Mouse (Mus musculus): ENCODE data around the gene Fbxw9. TPM values are rescaled to one million over a fixed set of nuclear protein-coding genes. Genes with fewer than 3 reads are reported as not detected.
A peak's percentile ranks its signal among the peaks of the same experiment; 100 is the strongest.

The Fbxw9 gene
- polyA plus RNA-seq, 1 experiment: 28.8 TPM

GRCm38 (mm10) chr8:85071041-85071440 lies 11.2 kb downstream of the Fbxw9 start:
- peaks cover 5% of the 10 kb centered on the region; the same call in 1 of the 2 replicates for H3K4me1 ChIP-seq (ENCODE audit: control insufficient read depth, insufficient read depth, low read length)
- no peak for TF ChIP-seq POLR2A (IDR thresholded peaks at IDR 0.05; ENCODE audit: low read depth, low read length)
- TF ChIP-seq CTCF (IDR thresholded peaks at IDR 0.05; ENCODE audit: borderline replicate concordance, insufficient read depth, low read length): no peak
- peak overlapping the region; percentile 96 for H3K27ac ChIP-seq (ENCODE audit: insufficient read depth, low read length)

GRCm38 (mm10) chr8:85071514-85072281 lies 11.8 kb downstream of the Fbxw9 start, which contains the start of gene Dhps:
Dhps (plus strand) TSS chr8:85071757.
- Histone ChIP-seq H3K4me1 (ENCODE audit: control insufficient read depth, insufficient read depth, low read length) (peaks cover 5% of the 10 kb centered on the region; the same call in 1 of the 2 replicates), H3K4me3 (ENCODE audit: insufficient read depth, low read length) (peak within 1 kb of the TSS; percentile 85), H3K27ac (ENCODE audit: insufficient read depth, low read length) (peak within 1 kb of the TSS; percentile 96)
- TF ChIP-seq CTCF (IDR thresholded peaks at IDR 0.05; ENCODE audit: borderline replicate concordance, insufficient read depth, low read length) (no peak), POLR2A (IDR thresholded peaks at IDR 0.05; ENCODE audit: low read depth, low read length) (peak; percentile 67)

More at GRCm38 (mm10) chr8:85071041-85071440, 11.2 kb downstream of the Fbxw9 start:
- peak overlapping the region; percentile 85 for H3K4me3 ChIP-seq (ENCODE audit: insufficient read depth, low read length)

- TF ChIP-seq CTCF (IDR thresholded peaks at IDR 0.05; ENCODE audit: borderline replicate concordance, insufficient read depth, low read length) (no peak), POLR2A (IDR thresholded peaks at IDR 0.05; ENCODE audit: low read depth, low read length) (no peak)
- peak overlapping the region; percentile 85 for H3K4me3 ChIP-seq (ENCODE audit: insufficient read depth, low read length)
- H3K4me1 ChIP-seq (ENCODE audit: control insufficient read depth, insufficient read depth, low read length): peaks cover 5% of the 10 kb centered on the region; the same call in 1 of the 2 replicates
- H3K27ac ChIP-seq (ENCODE audit: insufficient read depth, low read length): peak overlapping the region; percentile 82
Measured at GRCm38 (mm10) chr8:85072364-85072929, 12.6 kb downstream of the Fbxw9 start.

GRCm38 (mm10) chr8:85073041-85073612 lies 13.3 kb downstream of the Fbxw9 start:
- Histone ChIP-seq H3K4me3 (ENCODE audit: insufficient read depth, low read length) (no peak overlapping the region), H3K27ac (ENCODE audit: insufficient read depth, low read length) (0 out of 2 replicates have a peak overlapping the region, but pooled peaks have one; percentile 14), H3K4me1 (ENCODE audit: control insufficient read depth, insufficient read depth, low read length) (peaks cover 5% of the 10 kb centered on the region; the same call in 1 of the 2 replicates)
- no peak for TF ChIP-seq CTCF (IDR thresholded peaks at IDR 0.05; ENCODE audit: borderline replicate concordance, insufficient read depth, low read length)
- TF ChIP-seq POLR2A (IDR thresholded peaks at IDR 0.05; ENCODE audit: low read depth, low read length): no peak

- Histone ChIP-seq H3K4me3 (ENCODE audit: insufficient read depth, low read length) (no peak overlapping the region), H3K4me1 (ENCODE audit: control insufficient read depth, insufficient read depth, low read length) (peaks cover 5% of the 10 kb centered on the region; the same call in 1 of the 2 replicates), H3K27ac (ENCODE audit: insufficient read depth, low read length) (no peak overlapping the region)
- no peak for TF ChIP-seq POLR2A (IDR thresholded peaks at IDR 0.05; ENCODE audit: low read depth, low read length)
- no peak for TF ChIP-seq CTCF (IDR thresholded peaks at IDR 0.05; ENCODE audit: borderline replicate concordance, insufficient read depth, low read length)
Measured at GRCm38 (mm10) chr8:85074167-85074566, 14.3 kb downstream of the Fbxw9 start.

- Histone ChIP-seq H3K27ac (ENCODE audit: insufficient read depth, low read length) (no peak overlapping the region), H3K4me3 (ENCODE audit: insufficient read depth, low read length) (no peak overlapping the region), H3K4me1 (ENCODE audit: control insufficient read depth, insufficient read depth, low read length) (peaks cover 5% of the 10 kb centered on the region; the same call in 1 of the 2 replicates)
- no peak for TF ChIP-seq CTCF (IDR thresholded peaks at IDR 0.05; ENCODE audit: borderline replicate concordance, insufficient read depth, low read length)
- no peak for TF ChIP-seq POLR2A (IDR thresholded peaks at IDR 0.05; ENCODE audit: low read depth, low read length)
Measured at GRCm38 (mm10) chr8:85074617-85075016, 14.8 kb downstream of the Fbxw9 start.

GRCm38 (mm10) chr8:85076001-85076400 lies 16.1 kb downstream of the Fbxw9 start:
- Histone ChIP-seq H3K4me1 (ENCODE audit: control insufficient read depth, insufficient read depth, low read length) (peaks cover 2% of the 10 kb centered on the region; the same call in 1 of the 2 replicates), H3K4me3 (ENCODE audit: insufficient read depth, low read length) (no peak overlapping the region), H3K27ac (ENCODE audit: insufficient read depth, low read length) (no peak overlapping the region)
- TF ChIP-seq CTCF (IDR thresholded peaks at IDR 0.05; ENCODE audit: borderline replicate concordance, insufficient read depth, low read length): peak; percentile 61; the same call in 1 of the 2 replicates
- TF ChIP-seq POLR2A (IDR thresholded peaks at IDR 0.05; ENCODE audit: low read depth, low read length): no peak

- Histone ChIP-seq H3K27ac (ENCODE audit: insufficient read depth, low read length) (no peak overlapping the region), H3K4me1 (ENCODE audit: control insufficient read depth, insufficient read depth, low read length) (no peaks in the 10 kb centered on the region), H3K4me3 (ENCODE audit: insufficient read depth, low read length) (no peak overlapping the region)
- no peak for TF ChIP-seq POLR2A (IDR thresholded peaks at IDR 0.05; ENCODE audit: low read depth, low read length)
- TF ChIP-seq CTCF (IDR thresholded peaks at IDR 0.05; ENCODE audit: borderline replicate concordance, insufficient read depth, low read length): peak; percentile 96
Measured at GRCm38 (mm10) chr8:85076993-85077392, 17.1 kb downstream of the Fbxw9 start.

GRCm38 (mm10) chr8:85080214-85080531 lies 20.3 kb downstream of the Fbxw9 start:
- TF ChIP-seq POLR2A (IDR thresholded peaks at IDR 0.05; ENCODE audit: low read depth, low read length): no peak
- peak overlapping the region; percentile 67 for H3K4me3 ChIP-seq (ENCODE audit: insufficient read depth, low read length)
- H3K27ac ChIP-seq (ENCODE audit: insufficient read depth, low read length): no peak overlapping the region
- peaks cover 7% of the 10 kb centered on the region; the same call in 1 of the 2 replicates for H3K4me1 ChIP-seq (ENCODE audit: control insufficient read depth, insufficient read depth, low read length)

All from embryonic fibroblast, embryonic 13.5 days (primary cell).